ENCODE assay signal across 8 mouse cellular contexts in the genomic region with DNA sequence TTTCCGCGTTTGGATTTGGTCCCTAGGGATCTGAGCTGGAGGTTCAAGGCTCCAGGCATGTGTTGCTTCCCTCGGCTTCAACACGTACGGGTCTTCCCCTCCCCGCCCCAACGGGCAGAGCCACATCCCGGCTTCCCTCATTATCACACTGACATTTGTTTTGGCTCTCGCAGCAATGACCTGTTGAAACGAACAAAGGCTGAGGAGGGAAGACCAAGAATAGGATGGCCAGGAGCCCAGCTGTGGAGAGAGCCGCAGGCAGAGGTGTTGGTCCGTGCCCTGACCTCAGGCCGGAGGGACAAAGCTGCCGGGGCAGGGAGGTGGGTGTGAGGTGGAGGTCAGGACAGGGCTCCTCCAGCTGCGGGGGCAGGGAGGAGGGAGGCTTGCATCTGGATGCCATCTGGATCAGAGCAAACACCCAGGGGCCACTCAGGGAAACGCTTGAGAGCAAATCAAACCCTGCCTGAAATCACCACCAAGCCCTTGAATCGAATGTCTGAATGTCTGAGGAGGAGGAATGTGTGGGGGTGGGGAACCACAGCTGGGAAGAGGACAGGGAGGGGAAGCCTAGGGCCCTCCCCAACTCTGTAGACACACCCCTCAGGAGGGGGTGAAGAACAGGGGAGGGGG.
DNase-seq lines count a peak whose midpoint lies in the region; ATAC-seq lines count a peak whose summit lies in the region.

No protein-coding gene starts in this region.

- H3K9me3 ChIP-seq in hindbrain, embryonic 10.5 days, result no peaks in the 10 kb centered on the region
- H3K9me3 ChIP-seq in hindbrain, embryonic 16.5 days (ENCODE audit: control insufficient read depth, low read length), result no peaks in the 10 kb centered on the region
- no peaks in the 10 kb centered on the region for H3K9me3 ChIP-seq in heart, embryonic 14.5 days (ENCODE audit: control insufficient read depth, low read length)
- no peaks in the 10 kb centered on the region for H3K9me3 ChIP-seq in midbrain, embryonic 11.5 days (ENCODE audit: control insufficient read depth, low read length)

- peaks cover 28% of the 10 kb centered on the region for H3K4me1 ChIP-seq in hindbrain, embryonic 10.5 days (replicated peaks)
- H3K4me1 ChIP-seq in hindbrain, embryonic 16.5 days (ENCODE audit: control insufficient read depth, insufficient read depth, low read depth, low read length), result peaks cover 4% of the 10 kb centered on the region
- peaks cover 25% of the 10 kb centered on the region in 2 experiments for H3K4me1 ChIP-seq in heart, embryonic 14.5 days (ENCODE audit: control insufficient read depth in 2 of 2, insufficient read depth in 2 of 2, low read length in 2 of 2)
- peaks cover 7% of the 10 kb centered on the region for H3K4me1 ChIP-seq in midbrain, embryonic 11.5 days (ENCODE audit: control insufficient read depth, insufficient read depth, low read length)

- H3K4me3 ChIP-seq in hindbrain, embryonic 10.5 days, result peak overlapping the region; percentile 23; the same call in 1 of the 2 replicates
- H3K4me3 ChIP-seq in hindbrain, embryonic 16.5 days (ENCODE audit: low read length), result no peak overlapping the region
- H3K4me3 ChIP-seq in heart, embryonic 14.5 days (ENCODE audit: control insufficient read depth in 1 of 2, insufficient read depth in 1 of 2, low read depth in 1 of 2, low read length in 2 of 2), result peak overlapping the region in 1 of 2 experiments; percentile 1; a peak in 1 of 4 replicates
- H3K4me3 ChIP-seq in midbrain, embryonic 11.5 days (ENCODE audit: low read depth, low read length), result no peak overlapping the region

- no peak for ATAC-seq in hindbrain, embryonic 16.5 days
- ATAC-seq in heart, embryonic 14.5 days (ENCODE audit: insufficient number of reproducible peaks, insufficient read depth, low FRiP score, low read depth), result peak; percentile 83
- ATAC-seq in midbrain, embryonic 11.5 days (ENCODE audit: low FRiP score), result peak; percentile 50; the same call in 1 of the 2 replicates

- no peaks in the 10 kb centered on the region for H3K36me3 ChIP-seq in hindbrain, embryonic 10.5 days
- no peaks in the 10 kb centered on the region for H3K36me3 ChIP-seq in hindbrain, embryonic 16.5 days (ENCODE audit: control insufficient read depth, insufficient read depth, low read length)
- no peaks in the 10 kb centered on the region for H3K36me3 ChIP-seq in heart, embryonic 14.5 days (ENCODE audit: control insufficient read depth, insufficient read depth, low read length)
- H3K36me3 ChIP-seq in midbrain, embryonic 11.5 days (ENCODE audit: control insufficient read depth, insufficient read depth, low read length), result no peaks in the 10 kb centered on the region

- 2% methylated on average over 17 of the region's 17 CpGs for WGBS in hindbrain, embryonic 10.5 days
- WGBS in hindbrain, embryonic 16.5 days, result 9% methylated on average over 17 of the region's 17 CpGs
- 3% methylated on average over 17 of the region's 17 CpGs for WGBS in heart, embryonic 14.5 days
- 6% methylated on average over 17 of the region's 17 CpGs for WGBS in midbrain, embryonic 11.5 days

- H3K4me2 ChIP-seq in hindbrain, embryonic 16.5 days (ENCODE audit: low read length), result no peak overlapping the region
- peak overlapping the region; percentile 41 for H3K4me2 ChIP-seq in heart, embryonic 14.5 days (ENCODE audit: low read length)
- H3K4me2 ChIP-seq in midbrain, embryonic 11.5 days, result no peak overlapping the region

- peaks cover 42% of the 10 kb centered on the region for H3K27me3 ChIP-seq in hindbrain, embryonic 10.5 days (ENCODE audit: insufficient read depth, poor library complexity, severe bottlenecking)
- H3K27me3 ChIP-seq in hindbrain, embryonic 16.5 days (replicated peaks; ENCODE audit: control insufficient read depth, insufficient read depth, low read length), result no peaks in the 10 kb centered on the region; the same call in 1 of the 2 replicates
- H3K27me3 ChIP-seq in heart, embryonic 14.5 days (ENCODE audit: control insufficient read depth, insufficient read depth, low read length), result 0 out of 2 replicates have a peak, but pooled peaks cover 4% of the 10 kb centered on the region
- H3K27me3 ChIP-seq in midbrain, embryonic 11.5 days (ENCODE audit: control insufficient read depth, insufficient read depth, low read length), result no peaks in the 10 kb centered on the region; the same call in 1 of the 2 replicates

- H3K27ac ChIP-seq in hindbrain, embryonic 10.5 days, result peak overlapping the region; percentile 81
- no peak overlapping the region for H3K27ac ChIP-seq in hindbrain, embryonic 16.5 days (ENCODE audit: low read depth, low read length)
- H3K27ac ChIP-seq in heart, embryonic 14.5 days (replicated peaks in 1 of 2; ENCODE audit: control insufficient read depth in 1 of 2, insufficient read depth in 1 of 2, low read depth in 2 of 2, low read length in 2 of 2), result peak overlapping the region; percentile 36 to 58; a peak in 3 of 4 replicates
- no peak overlapping the region for H3K27ac ChIP-seq in midbrain, embryonic 11.5 days (ENCODE audit: low read depth, low read length)

- no peak overlapping the region for H3K9ac ChIP-seq in hindbrain, embryonic 16.5 days (ENCODE audit: low read depth, low read length)
- H3K9ac ChIP-seq in heart, embryonic 14.5 days (ENCODE audit: low read length), result peak overlapping the region; percentile 36; the same call in 1 of the 2 replicates
- no peak overlapping the region for H3K9ac ChIP-seq in midbrain, embryonic 11.5 days (ENCODE audit: low read length)

- peak; percentile 76 for DNase-seq in hindbrain, embryonic 10.5 days (ENCODE audit: low spot score)
- DNase-seq in kidney, postnatal 4 days, result peak; percentile 42 to 71
- DNase-seq in midbrain, embryonic 11.5 days (ENCODE audit: low spot score, missing footprints), result peak; percentile 89
- no peak for DNase-seq in cerebellum, adult 9-10 months
- DNase-seq in urinary bladder, adult 2 months (ENCODE audit: low spot score), result no peak
- no peak for DNase-seq in adrenal gland, postnatal 4 days (ENCODE audit: low spot score in 2 of 2)

Comparison
In these comparisons a context has a peak if more than half of its experiments do, and no peak if none do; other contexts are left out.
1. H3K27ac ChIP-seq: peak in hindbrain, embryonic 10.5 days (single experiment) and heart, embryonic 14.5 days (2 of 2); none in hindbrain, embryonic 16.5 days (single experiment) and midbrain, embryonic 11.5 days (single experiment).
2. DNase-seq: peak in hindbrain, embryonic 10.5 days (single experiment), kidney, postnatal 4 days (2 of 2) and midbrain, embryonic 11.5 days (single experiment); none in cerebellum, adult 9-10 months (single experiment), urinary bladder, adult 2 months (single experiment) and adrenal gland, postnatal 4 days (0 of 2).